Mouse (Mus musculus) urinary bladder, postnatal 36 days (tissue): ENCODE measurements around the gene Adora1.

Experiments
- DNase-seq, 2 experiments: peaks; one replicate each; pipeline ENCODE4 v3.0.0; 2022; ENCODE audit warnings: low spot score in 2 of 2, mixed read lengths in 1 of 2

Gene Adora1

GRCm38 (mm10) chr1:134240701-134241100, 5.5 kb upstream of the Adora1 start:
- no peak for DNase-seq

- no peak for DNase-seq
Observed at GRCm38 (mm10) chr1:134237438-134237837, 2.2 kb upstream of the Adora1 start.

GRCm38 (mm10) chr1:134236142-134236541, 911 bp upstream of the Adora1 start:
- no peak for DNase-seq

GRCm38 (mm10) chr1:134234455-134235390, 508 bp downstream of the Adora1 start:
- no peak for DNase-seq

- DNase-seq, result no peak
Observed at GRCm38 (mm10) chr1:134233681-134234454, 1.4 kb downstream of the Adora1 start.

GRCm38 (mm10) chr1:134232778-134233531, 2.3 kb downstream of the Adora1 start:
- DNase-seq, result peak; percentile 72 to 83

GRCm38 (mm10) chr1:134232326-134232725, 2.9 kb downstream of the Adora1 start:
- no peak for DNase-seq

GRCm38 (mm10) chr1:134231681-134232080, 3.5 kb downstream of the Adora1 start:
- no peak for DNase-seq

- DNase-seq, result no peak
Observed at GRCm38 (mm10) chr1:134231270-134231669, 4.0 kb downstream of the Adora1 start.

- no peak for DNase-seq
Observed at GRCm38 (mm10) chr1:134230638-134231228, 4.5 kb downstream of the Adora1 start.

- no peak for DNase-seq
Observed at GRCm38 (mm10) chr1:134229806-134230575, 5.2 kb downstream of the Adora1 start.

GRCm38 (mm10) chr1:134226739-134227138, 8.5 kb downstream of the Adora1 start:
- DNase-seq, result no peak

- no peak for DNase-seq
Observed at GRCm38 (mm10) chr1:134225375-134225774, 9.9 kb downstream of the Adora1 start.

GRCm38 (mm10) chr1:134224649-134225227, 10.5 kb downstream of the Adora1 start:
- no peak for DNase-seq

GRCm38 (mm10) chr1:134222122-134223055, 12.8 kb downstream of the Adora1 start:
- DNase-seq, result no peak

- no peak for DNase-seq
Observed at GRCm38 (mm10) chr1:134221172-134221571, 14.1 kb downstream of the Adora1 start.

GRCm38 (mm10) chr1:134219608-134220007, 15.6 kb downstream of the Adora1 start:
- no peak for DNase-seq

- no peak for DNase-seq
Observed at GRCm38 (mm10) chr1:134217942-134218341, 17.3 kb downstream of the Adora1 start.

- DNase-seq, result peak in 1 of 2 experiments; percentile 36
Observed at GRCm38 (mm10) chr1:134217028-134217481, 18.2 kb downstream of the Adora1 start.
